Mouse (Mus musculus) retina, postnatal 1 day (tissue): Measurements from ENCODE around the gene Isyna1.

ENCODE experiments used
- DNase-seq: peaks from one replicate; pipeline ENCODE4 v3.0.0-alpha.2; 2012

Gene Isyna1

DNA sequence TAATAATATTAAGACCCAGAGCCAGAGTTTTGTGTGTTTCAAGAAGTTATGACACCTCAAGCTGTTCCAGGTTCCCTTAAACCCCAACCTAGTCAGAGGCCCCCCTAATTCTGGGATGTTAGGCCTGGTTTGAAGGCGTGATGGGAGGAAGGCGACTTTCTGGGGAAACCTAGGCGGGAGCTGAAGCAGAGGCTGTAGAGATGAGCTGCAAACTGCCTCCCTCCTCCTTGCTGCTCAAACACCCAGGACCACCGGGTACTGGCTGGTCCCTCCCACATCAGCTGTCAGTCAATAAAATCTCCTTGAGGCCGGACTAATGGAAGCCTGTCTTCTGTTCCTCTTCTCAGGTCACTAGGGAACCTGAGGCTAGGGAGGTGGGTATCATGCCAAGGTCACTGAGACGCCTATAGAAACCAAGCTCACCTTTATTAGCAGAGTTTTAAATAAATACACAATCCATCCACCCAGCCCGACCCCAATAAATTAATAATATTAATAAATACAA, 34.9 kb downstream of the Isyna1 start:
- peak; percentile 31 for DNase-seq

DNA sequence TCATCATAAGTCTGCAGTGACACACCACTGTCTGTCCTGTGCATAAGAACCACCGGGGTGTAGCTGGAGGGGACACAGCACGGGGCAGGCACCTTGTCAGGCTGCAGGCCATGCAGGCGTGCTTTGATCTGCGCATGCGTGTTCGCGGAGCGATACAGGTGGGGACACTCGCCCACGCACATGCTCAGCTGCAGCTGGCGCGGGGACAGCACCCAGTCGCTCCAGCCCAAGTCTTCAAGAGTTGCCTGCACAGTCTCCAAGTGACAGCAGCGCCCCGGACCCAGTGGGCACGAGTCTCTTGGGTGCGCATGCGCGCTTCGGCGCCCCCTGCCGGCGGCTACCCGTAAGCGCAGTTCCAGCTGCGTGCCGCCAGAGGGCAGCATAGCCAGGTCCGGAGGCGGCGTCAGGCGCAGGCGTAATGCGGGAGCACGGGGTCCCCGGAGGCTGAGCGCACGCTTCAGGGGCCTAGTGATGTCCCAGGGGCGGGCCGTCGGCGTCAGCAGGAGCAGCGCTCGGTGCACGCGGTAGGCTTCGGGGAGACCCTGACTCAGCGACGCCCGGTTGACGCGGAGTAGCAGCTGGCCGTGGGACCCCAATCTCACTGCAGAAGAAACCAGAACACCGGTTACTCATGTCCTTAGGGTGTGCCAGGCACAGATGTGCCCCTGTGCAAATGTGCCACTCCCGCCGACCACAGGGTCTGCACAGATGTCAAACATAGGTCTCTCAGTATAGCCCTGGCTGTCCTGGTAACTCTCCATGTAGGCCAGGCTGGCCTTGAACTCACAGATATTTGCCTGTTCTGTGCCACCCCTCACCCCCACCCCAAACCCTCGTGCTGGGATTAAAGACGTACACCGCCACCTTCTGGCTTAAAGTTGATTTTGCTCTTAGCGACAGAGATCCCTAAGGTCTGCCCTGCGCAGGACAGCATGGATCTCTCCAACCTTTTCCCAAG, 35.7 kb downstream of the Isyna1 start:
- peak; percentile 94 for DNase-seq

DNA sequence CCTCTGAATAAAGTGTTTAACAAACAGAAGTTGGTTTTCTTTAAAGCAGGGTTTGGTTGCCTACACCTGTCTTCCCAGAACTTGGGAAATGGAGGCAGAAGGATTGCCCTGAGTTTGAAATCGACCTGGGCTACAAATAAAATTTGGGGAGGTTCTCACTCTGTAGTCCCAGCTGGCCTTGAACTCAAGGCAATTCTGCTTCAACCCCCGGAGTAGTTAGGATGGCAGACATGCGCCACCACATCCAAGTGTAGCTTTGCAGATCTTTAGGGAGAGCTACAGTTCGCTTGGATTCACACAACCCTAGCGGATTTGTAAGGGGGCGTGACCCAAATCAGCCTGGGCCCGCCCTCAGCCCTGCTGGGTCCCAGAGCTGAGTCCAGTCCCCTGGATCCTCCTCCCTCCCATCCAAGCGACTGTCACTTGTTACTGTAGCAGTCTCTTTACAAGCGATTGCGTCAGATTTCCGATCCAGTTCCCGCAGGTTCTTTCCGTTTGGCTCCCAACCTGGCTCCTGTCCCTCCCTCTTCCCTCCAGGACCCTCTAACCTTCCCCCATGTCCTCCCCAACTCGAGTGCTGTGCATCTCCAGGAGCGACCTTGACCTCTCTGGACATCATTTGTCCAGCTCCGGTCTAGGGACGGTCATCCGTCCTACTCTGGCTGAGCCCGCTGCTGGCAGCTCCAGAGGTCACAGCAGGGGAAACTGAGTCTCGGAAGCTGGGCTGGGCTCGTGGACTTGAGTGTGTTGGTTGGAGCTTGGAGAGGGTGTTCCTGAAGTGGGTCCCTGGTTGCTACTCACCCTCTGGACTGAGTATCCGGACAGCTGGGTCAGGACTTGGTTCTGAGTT, 36.6 kb downstream of the Isyna1 start:
- DNase-seq: peak; percentile 77

DNA sequence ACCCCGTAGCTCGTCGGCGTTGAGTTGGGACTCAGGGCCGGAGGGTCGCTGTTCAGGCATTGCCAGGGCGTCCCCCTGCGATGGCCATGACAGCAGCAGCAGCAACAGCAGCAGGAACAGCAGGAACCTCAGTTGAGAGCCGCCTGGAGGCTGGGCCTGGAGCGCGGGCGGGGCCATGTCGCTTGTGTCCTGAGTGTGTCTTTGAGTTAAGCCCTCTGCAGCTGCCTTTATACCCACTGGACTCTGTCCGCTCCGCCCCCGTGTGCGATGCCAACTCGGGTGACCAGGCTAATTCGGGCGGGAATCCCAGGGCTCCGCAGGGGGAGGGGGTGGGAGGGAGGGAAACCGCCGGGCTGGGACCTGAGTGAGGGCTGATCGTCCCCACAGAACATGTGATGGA, 37.3 kb downstream of the Isyna1 start:
- DNase-seq: peak; percentile 82

DNA sequence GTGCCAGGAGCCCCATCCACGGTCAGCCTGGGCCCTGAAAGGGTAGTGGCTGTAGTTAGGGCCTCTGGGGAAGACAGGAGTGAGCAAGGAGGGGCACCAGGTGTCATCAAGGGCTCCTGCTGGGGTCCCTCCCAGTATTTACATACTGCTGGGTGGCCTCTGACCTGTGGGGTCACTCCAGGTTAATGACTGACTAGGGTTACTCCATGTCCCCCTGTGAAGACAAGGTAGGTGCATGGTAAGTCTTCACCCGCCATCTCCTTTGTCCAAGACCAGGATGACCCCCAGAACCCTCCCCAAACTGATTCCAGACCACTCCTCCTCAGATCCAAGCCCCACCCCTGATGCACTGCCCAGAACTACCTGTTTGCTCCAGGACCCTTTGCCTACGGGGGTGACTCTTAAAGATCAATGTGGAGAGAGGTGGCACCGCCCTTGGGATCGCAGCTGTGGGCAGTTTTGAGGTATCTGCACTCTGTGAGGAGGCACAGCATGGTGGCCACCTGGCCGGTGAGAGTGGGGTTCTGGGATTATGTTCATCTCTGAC, 38.2 kb downstream of the Isyna1 start, which contains the start of gene Gdf15:
Gdf15 (minus strand) TSS at position 111 of the 547 bp plus-strand sequence.
- DNase-seq: no peak

DNA sequence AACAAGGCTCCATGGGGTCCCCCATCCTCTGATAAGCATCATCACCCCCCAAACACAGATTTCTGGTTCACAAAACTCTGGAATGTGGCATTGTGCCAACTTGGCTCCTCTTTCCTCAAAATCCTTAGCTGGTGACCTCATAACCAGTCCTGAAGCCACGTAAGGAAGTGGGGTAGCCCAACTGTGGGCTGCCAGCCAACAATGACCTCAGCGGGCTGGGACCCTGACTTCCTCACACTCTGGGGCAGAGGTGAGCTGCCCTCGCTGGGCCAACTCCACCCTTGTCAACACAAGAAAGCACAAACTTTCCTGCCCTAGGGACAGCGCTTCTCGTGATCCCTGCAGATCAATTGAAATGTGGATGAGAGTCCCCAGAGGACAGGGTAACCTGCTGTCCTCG, 39.9 kb downstream of the Isyna1 start:
- peak; percentile 70 for DNase-seq

DNA sequence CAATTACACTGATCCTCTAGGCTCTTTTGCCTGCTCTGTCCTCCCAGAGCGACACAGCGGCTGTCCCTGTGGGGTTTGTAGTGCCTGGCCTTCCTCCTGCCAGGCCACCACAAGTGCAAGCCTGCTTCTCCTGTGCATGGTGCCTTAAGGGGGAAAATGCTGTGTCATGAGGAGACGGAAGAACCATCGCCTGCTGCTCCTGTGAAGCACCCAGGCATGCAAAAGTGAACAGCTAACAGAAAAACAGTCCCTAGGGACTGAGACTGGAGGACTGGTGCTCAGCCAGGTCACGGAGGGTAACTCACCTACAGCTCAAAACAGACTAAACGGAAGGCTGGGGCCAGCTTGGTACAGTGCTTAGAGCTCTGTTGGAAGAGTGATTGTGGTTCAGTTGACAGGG, 41.4 kb downstream of the Isyna1 start:
- no peak for DNase-seq

DNA sequence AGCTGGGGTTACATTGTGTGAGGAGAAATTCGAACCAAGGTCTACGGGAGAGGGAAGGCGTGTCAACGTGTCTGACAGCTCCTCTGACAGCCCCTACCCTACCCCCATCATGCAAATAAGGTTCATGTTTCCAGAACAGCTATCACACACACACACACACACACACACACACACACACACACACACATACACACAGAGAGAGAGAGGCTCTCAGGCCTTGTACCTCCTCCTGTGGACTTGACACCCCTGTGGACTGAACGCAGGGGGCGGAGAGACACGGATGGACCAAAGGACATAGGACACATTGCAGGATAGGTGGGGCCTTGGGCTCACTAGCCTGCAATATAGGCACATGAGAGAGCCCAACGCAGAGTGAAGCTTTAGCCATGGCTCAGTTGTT, 42.7 kb downstream of the Isyna1 start:
- DNase-seq: no peak

DNA sequence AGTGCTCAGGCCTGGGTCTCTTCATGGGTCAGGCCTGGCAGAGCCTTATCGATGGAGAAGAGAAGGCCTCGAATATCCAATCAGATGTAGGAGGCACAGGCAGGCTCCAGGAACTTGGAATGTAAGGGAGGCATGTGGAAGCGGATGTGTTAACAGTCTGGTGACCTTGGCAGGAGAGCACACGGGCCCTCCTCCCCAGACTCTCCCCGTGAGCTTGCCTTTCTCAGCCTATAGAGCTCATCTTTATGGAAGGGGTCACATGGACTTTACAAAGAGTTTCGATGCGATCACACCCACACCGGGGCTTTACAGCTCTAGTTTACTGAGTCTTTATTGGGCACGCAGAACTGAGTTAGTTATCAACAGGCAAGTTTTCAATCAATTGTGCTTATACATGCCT, 44.6 kb downstream of the Isyna1 start:
- no peak for DNase-seq

DNA sequence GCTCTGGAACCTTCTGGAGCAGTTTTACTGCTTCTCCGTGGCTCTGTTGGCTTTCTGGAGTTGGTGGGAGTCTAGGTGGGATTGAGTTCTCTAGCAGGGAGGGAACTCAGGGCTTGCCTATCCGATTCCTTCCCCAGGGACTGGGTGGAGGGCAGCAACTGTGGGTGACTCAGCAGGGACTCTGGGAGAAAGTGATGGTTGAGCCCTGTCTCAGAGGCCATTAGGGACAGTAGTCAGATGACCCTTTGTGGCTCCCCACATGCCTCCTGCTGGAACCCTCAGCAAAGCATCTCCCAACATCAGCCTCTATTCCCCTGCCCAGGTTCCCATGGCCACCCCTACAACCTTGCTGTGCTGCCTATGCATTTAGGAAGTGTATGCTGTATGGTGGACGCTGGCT, 48.8 kb downstream of the Isyna1 start:
- no peak for DNase-seq

DNA sequence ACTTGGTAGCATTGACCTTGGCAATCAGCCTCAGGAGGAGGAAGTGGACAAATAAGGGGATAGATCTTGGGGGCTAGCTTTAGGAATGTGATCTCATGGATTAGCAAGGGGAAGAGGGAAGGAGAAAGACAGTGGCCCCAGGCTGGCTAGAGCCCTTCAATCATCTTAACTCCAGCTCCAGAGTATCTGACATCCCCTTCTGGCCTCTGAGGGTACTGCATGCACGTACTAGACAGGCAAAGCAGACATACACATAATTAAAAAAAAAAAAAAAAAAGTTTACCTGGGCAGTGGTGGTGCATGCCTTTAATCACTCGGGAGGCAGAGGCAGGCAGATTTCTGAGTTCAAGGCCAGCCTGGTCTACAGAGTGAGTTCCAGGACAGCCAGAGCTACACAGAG, 49.9 kb downstream of the Isyna1 start:
- DNase-seq: peak; percentile 45

DNA sequence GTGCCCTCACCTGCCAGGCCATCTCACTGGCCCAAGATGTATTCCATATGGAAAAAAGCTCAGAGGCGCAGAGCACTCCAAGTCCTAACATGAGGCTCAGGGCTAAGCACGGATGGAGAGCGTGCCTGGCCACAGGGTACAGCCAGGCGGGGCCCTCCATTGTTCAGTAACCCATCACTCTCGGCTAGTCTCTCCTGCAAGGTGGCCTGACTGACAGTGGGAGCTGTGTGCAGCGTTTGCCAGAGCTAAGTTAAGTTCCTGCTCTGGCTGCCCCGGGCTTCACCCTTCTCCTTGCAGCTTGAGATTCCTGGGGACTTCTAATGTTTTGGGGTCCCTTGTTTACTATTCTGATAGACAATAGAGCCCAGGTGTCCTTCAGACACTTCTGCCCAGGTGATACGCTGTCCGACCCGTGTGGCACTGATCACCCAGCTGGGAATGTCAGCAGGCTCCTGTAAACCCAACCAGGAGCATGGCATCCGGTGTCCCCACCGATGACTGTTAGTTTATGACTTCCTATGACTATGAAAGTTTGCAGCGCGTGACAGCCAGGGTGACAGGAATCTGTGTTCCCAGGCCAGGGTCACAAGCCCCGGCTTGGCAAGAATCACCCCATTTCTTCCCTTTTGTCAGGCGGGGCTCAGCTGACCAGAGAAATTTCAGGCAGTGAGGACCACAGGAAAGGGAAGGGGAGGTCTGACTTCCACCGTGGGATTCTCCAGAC, 51.5 kb downstream of the Isyna1 start:
- no peak for DNase-seq

DNA sequence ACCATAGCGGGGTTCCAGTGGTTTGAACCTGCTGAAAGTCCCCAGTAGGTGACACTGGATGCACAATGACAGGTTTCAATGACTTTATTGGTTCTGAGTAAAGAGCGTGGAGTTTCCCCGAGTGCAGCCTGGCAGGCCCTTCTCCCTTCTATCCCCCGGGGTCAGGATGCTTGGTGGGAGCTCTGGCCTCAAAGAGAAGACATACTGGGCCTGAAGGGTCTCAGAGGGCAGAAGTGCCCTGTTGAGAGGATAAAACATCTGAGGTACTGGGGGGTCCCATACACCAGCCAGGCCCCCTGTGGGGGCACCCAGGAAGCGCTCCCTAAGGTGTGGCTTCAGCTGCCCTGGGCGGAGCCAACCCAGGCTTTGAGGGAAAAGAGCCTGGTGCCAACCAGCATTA, 52.2 kb downstream of the Isyna1 start:
- no peak for DNase-seq

DNA sequence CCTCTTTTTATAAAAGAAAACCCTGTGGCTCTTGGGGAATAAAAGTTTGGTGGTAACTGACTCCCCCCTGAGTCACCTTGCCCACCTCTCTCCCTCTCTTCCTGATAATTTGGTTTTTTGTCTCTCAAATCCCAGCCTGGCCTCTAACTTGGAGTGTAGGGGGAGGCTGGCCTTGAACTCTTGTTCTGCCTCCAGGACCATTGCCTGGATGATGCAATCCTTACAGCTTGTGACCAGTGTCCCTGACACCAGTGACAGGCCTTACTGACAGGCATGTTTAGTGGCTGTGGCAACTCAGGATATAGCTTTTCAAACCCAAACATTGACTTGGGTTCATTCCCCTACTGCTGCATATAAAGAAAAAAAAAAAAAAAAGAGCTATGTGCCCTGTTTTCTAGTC, 52.6 kb downstream of the Isyna1 start:
- no peak for DNase-seq
